Mouse (Mus musculus): Measurements from ENCODE around the gene Ppfibp1. TPM values are rescaled to one million over a fixed set of nuclear protein-coding genes. Genes with fewer than 3 reads are reported as not detected.
A peak's percentile ranks its signal among the peaks of the same experiment; 100 is the strongest.

The Ppfibp1 gene
- polyA plus RNA-seq, 2 experiments = 46.3 to 59.7 TPM

DNA sequence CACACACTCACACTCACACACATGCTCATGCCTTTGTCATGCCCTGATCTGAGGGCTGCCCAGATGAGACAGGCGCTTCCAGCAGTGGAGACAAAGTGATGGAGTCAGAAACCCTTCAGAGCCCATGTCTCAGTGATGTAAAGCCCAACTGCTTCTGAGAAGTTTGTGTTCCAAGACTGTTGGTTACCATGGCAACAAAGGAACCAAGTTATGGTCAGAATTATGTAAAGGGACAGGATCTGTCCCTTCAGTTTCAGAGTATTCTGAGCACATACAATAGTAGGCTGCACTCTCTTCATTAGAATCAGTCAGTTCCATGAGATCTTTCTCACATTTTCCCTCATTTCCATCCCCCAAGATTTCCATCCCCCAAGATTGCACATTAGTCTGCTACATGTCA lies 66.0 kb downstream of the Ppfibp1 start, which contains the start of gene 1700034J05Rik:
TSS of gene 1700034J05Rik (minus strand) at position 165 of the 400 bp plus-strand sequence.
- H3K4me1 ChIP-seq (ENCODE audit: control insufficient read depth, insufficient read depth, low read length) = peaks cover 4% of the 10 kb centered on the region; the same call in 1 of the 2 replicates
- no peak within 1 kb of the TSS for H3K27ac ChIP-seq (replicated peaks; ENCODE audit: low read depth, low read length)
- H3K27me3 ChIP-seq (ENCODE audit: control insufficient read depth, insufficient read depth, low read length) = no peaks in the 10 kb centered on the region
- H3K36me3 ChIP-seq (ENCODE audit: control insufficient read depth, insufficient read depth, low read length) = no peaks in the 10 kb centered on the region
- H3K9ac ChIP-seq (ENCODE audit: low read depth, low read length, severe bottlenecking) = no peak within 1 kb of the TSS
- 100% methylated on average over 1 of the region's 1 CpGs for whole genome bisulfite sequencing
- H3K9me3 ChIP-seq (ENCODE audit: control insufficient read depth, low read length) = no peaks in the 10 kb centered on the region
- ATAC-seq (ENCODE audit: low FRiP score, low read depth) (0 out of 2 replicates have a peak, but pooled peaks have one; percentile 23), DNase-seq (ENCODE audit: low spot score) (no peak)
- no peak for TF ChIP-seq POLR2A (IDR thresholded peaks at IDR 0.05; ENCODE audit: borderline replicate concordance, extremely low read depth, insufficient read depth, insufficient read length)
- no peak within 1 kb of the TSS for H3K4me2 ChIP-seq (replicated peaks; ENCODE audit: low read depth, low read length, severe bottlenecking)
- H3K4me3 ChIP-seq (replicated peaks; ENCODE audit: low read length) = no peak within 1 kb of the TSS

DNA sequence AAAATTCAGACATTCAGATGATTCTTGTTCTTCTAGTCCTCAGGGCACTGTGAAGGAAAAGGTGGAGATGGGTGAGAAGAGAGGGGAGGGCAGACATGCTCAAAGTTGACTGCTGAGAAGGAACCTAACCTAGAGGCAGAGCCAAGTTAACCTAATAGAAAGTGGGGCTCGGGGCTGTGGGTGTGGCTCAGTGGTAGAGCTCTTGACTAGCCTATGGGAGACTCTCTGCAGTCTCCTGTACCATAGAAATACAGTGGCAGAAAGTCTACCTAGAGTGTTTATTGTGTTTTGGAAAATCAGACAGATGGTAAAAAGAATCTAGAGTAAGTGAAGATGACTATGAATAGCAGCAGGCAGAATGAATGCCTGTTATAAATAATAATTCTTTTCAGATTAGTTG lies 67.2 kb downstream of the Ppfibp1 start:
- WGBS = 74% methylated on average over 1 of the region's 1 CpGs
- H3K27me3 ChIP-seq (ENCODE audit: control insufficient read depth, insufficient read depth, low read length) = no peaks in the 10 kb centered on the region
- H3K27ac ChIP-seq (replicated peaks; ENCODE audit: low read depth, low read length) = peak overlapping the region; percentile 63; the same call in 1 of the 2 replicates
- no peak overlapping the region for H3K4me2 ChIP-seq (replicated peaks; ENCODE audit: low read depth, low read length, severe bottlenecking)
- H3K9ac ChIP-seq (ENCODE audit: low read depth, low read length, severe bottlenecking) = no peak overlapping the region
- H3K36me3 ChIP-seq (ENCODE audit: control insufficient read depth, insufficient read depth, low read length) = no peaks in the 10 kb centered on the region
- peaks cover 4% of the 10 kb centered on the region; the same call in 1 of the 2 replicates for H3K4me1 ChIP-seq (ENCODE audit: control insufficient read depth, insufficient read depth, low read length)
- no peaks in the 10 kb centered on the region for H3K9me3 ChIP-seq (ENCODE audit: control insufficient read depth, low read length)
- no peak for DNase-seq (ENCODE audit: low spot score)
- no peak for TF ChIP-seq POLR2A (IDR thresholded peaks at IDR 0.05; ENCODE audit: borderline replicate concordance, extremely low read depth, insufficient read depth, insufficient read length)
- ATAC-seq (ENCODE audit: low FRiP score, low read depth) = no peak
- no peak overlapping the region for H3K4me3 ChIP-seq (replicated peaks; ENCODE audit: low read length)

DNA sequence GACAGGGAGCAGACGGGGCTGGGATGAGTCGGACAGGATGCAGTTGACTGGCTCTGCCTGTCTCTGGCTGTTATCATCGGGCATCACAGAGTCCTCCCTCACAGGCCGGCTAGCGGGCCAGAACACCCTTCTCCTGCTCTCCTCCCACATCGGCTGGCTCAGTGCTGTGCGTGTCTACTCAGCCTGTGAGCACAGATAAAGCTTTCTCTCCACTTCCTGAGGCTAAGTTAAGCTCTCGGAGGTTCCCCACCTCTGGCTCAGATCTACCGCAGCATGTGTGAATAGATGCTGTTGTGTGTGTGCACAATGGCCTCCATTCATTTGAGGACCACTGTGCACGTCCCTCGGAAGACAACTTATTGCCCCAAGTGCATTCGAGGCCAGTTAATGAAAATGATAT lies 67.6 kb downstream of the Ppfibp1 start:
- Histone ChIP-seq H3K4me3 (replicated peaks; ENCODE audit: low read length) (no peak overlapping the region), H3K4me2 (replicated peaks; ENCODE audit: low read depth, low read length, severe bottlenecking) (no peak overlapping the region), H3K9ac (ENCODE audit: low read depth, low read length, severe bottlenecking) (no peak overlapping the region), H3K9me3 (ENCODE audit: control insufficient read depth, low read length) (no peaks in the 10 kb centered on the region), H3K27ac (replicated peaks; ENCODE audit: low read depth, low read length) (peak overlapping the region; percentile 63; the same call in 1 of the 2 replicates), H3K36me3 (ENCODE audit: control insufficient read depth, insufficient read depth, low read length) (no peaks in the 10 kb centered on the region), H3K4me1 (ENCODE audit: control insufficient read depth, insufficient read depth, low read length) (peaks cover 5% of the 10 kb centered on the region), H3K27me3 (ENCODE audit: control insufficient read depth, insufficient read depth, low read length) (no peaks in the 10 kb centered on the region)
- no peak for TF ChIP-seq POLR2A (IDR thresholded peaks at IDR 0.05; ENCODE audit: borderline replicate concordance, extremely low read depth, insufficient read depth, insufficient read length)
- DNase-seq (ENCODE audit: low spot score) = no peak
- no peak for ATAC-seq (ENCODE audit: low FRiP score, low read depth)
- 55% methylated on average over 12 of the region's 12 CpGs for WGBS

DNA sequence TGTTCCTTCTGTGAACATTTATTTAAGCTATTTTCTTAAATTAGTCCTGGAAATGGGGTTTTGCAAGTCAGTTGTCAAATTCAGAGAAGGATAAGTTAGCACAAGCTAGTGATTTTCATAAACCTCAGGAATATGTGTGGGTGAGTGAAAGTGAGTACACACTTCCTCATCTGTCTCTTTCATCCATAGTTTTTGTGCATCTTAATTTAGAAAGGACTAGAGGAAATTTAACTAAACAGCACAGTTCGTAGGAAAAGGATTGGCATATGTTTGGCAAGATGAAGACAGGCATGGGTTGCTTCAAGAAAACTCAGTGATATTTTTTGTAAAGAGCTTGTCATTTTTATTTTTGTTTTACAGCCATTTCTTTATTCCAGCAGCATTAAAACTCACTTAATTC lies 68.7 kb downstream of the Ppfibp1 start:
- WGBS = 96% methylated on average over 1 of the region's 1 CpGs
- H3K27ac ChIP-seq (replicated peaks; ENCODE audit: low read depth, low read length) = no peak overlapping the region
- no peak for TF ChIP-seq POLR2A (IDR thresholded peaks at IDR 0.05; ENCODE audit: borderline replicate concordance, extremely low read depth, insufficient read depth, insufficient read length)
- DNase-seq (ENCODE audit: low spot score) (no peak), ATAC-seq (ENCODE audit: low FRiP score, low read depth) (no peak)
- H3K4me3 ChIP-seq (replicated peaks; ENCODE audit: low read length) = no peak overlapping the region
- H3K4me1 ChIP-seq (ENCODE audit: control insufficient read depth, insufficient read depth, low read length) = peaks cover 9% of the 10 kb centered on the region
- no peak overlapping the region for H3K4me2 ChIP-seq (replicated peaks; ENCODE audit: low read depth, low read length, severe bottlenecking)
- H3K36me3 ChIP-seq (ENCODE audit: control insufficient read depth, insufficient read depth, low read length) = no peaks in the 10 kb centered on the region
- no peaks in the 10 kb centered on the region for H3K27me3 ChIP-seq (ENCODE audit: control insufficient read depth, insufficient read depth, low read length)
- H3K9me3 ChIP-seq (ENCODE audit: control insufficient read depth, low read length) = no peaks in the 10 kb centered on the region
- no peak overlapping the region for H3K9ac ChIP-seq (ENCODE audit: low read depth, low read length, severe bottlenecking)

DNA sequence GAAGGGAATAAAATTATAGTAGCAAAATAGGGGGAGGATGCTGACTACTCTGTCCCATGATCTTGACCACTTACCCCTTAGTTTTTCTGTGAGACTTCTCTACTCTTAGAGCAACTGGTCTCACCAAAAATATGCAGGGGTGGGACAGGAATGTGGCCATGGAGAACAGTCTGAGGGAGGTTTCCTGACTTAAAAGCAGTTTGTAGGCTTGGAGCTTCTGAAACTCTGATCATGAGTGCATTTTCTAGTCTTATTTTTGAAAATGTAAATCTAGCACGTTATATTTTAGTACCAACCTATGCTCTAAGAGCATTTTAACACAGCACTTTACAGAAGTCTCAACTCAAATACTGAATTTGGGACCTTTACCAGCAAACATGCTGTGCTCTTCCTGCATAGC lies 70.4 kb downstream of the Ppfibp1 start:
- Histone ChIP-seq H3K9ac (ENCODE audit: low read depth, low read length, severe bottlenecking) (no peak overlapping the region), H3K36me3 (ENCODE audit: control insufficient read depth, insufficient read depth, low read length) (no peaks in the 10 kb centered on the region), H3K4me2 (replicated peaks; ENCODE audit: low read depth, low read length, severe bottlenecking) (no peak overlapping the region), H3K27me3 (ENCODE audit: control insufficient read depth, insufficient read depth, low read length) (no peaks in the 10 kb centered on the region), H3K4me1 (ENCODE audit: control insufficient read depth, insufficient read depth, low read length) (peaks cover 9% of the 10 kb centered on the region), H3K27ac (replicated peaks; ENCODE audit: low read depth, low read length) (no peak overlapping the region), H3K9me3 (ENCODE audit: control insufficient read depth, low read length) (no peaks in the 10 kb centered on the region), H3K4me3 (replicated peaks; ENCODE audit: low read length) (no peak overlapping the region)
- no peak for TF ChIP-seq POLR2A (IDR thresholded peaks at IDR 0.05; ENCODE audit: borderline replicate concordance, extremely low read depth, insufficient read depth, insufficient read length)
- WGBS = 65% methylated on average over 1 of the region's 1 CpGs
- ATAC-seq (ENCODE audit: low FRiP score, low read depth) (no peak), DNase-seq (ENCODE audit: low spot score) (no peak)

All from limb, embryonic 14.5 days (tissue).